Mouse (Mus musculus) heart, postnatal 0 days (tissue): ENCODE data around the gene Rps27l.

Experiments
- CTCF ChIP-seq: IDR thresholded peaks from 2 replicates; pipeline ENCODE4 v1.5.1; 2016; ENCODE audit warnings: antibody characterized with exemption, control low read depth, low read depth
- EP300 ChIP-seq: IDR thresholded peaks from 2 replicates; pipeline ENCODE4 v1.6.1; 2016; ENCODE audit warnings: antibody characterized with exemption, low read depth

- peak; percentile 88 for TF ChIP-seq EP300
- TF ChIP-seq CTCF: no peak
Observed at GRCm38 (mm10) chr9:66945647-66946641, at the start of gene Rps27l.
